ENCODE assay signal across 12 mouse cellular contexts in the genomic region with DNA sequence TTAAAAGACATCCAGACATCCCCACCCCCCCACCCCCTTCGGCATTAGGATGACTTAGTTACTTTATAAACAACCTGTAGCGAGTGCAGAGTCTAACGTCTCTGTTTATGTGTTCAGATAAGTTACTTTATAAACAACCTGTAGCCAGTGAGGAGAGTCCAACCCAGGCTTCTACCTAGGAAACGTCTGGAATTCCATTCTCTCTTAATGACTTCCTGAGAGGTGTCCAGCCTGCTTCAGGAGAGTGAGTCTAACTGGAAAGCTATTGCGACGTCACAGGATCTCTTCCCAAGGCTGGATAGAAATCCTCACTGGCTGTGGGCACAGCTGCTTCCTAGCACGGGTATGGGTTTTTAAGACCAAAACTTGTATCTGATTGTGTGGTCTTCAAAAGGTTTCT.
DNase-seq lines count a peak whose midpoint lies in the region; ATAC-seq lines count a peak whose summit lies in the region.
"Had no signal": no experiment of that assay in that cellular context is flagged by ENCODE, and none has a peak within 500 bp of the region (broad histone marks: within the 10 kb centered on the region; RNA-seq: fewer than 3 reads in every experiment).

No protein-coding gene starts in this region.

- WGBS in intestine, embryonic 15.5 days = 28% methylated on average over 7 of the region's 7 CpGs

- no peak overlapping the region for H3K4me2 ChIP-seq in intestine, embryonic 15.5 days (replicated peaks)
- H3K4me2 ChIP-seq: midbrain, embryonic 12.5 days had no signal

- no peak overlapping the region for H3K4me3 ChIP-seq in intestine, embryonic 15.5 days (replicated peaks)
- H3K4me3 ChIP-seq: midbrain, embryonic 12.5 days had no signal

- DNase-seq in embryo, embryonic 10 days (ENCODE audit: low spot score) = peak; percentile 35
- no peak for DNase-seq in embryo, embryonic 9.5 days (ENCODE audit: extremely low spot score)
- DNase-seq in kidney, postnatal 14 days = peak; percentile 63
- DNase-seq in lung, postnatal 36 days = peak; percentile 68
- DNase-seq in right cerebral cortex, adult 2 months (ENCODE audit: low spot score in 2 of 2) = no peak
- DNase-seq in right cerebral cortex, postnatal 14 days = no peak
- DNase-seq in thymus, postnatal 25 days = no peak
- DNase-seq: cerebellum, adult 11-12 months; gastrocnemius, postnatal 25 days; liver, postnatal 0 days had no signal

- no peaks in the 10 kb centered on the region for H3K9me3 ChIP-seq in intestine, embryonic 15.5 days
- H3K9me3 ChIP-seq: midbrain, embryonic 12.5 days had no signal

- no peaks in the 10 kb centered on the region for H3K36me3 ChIP-seq in intestine, embryonic 15.5 days
- H3K36me3 ChIP-seq: midbrain, embryonic 12.5 days had no signal

- peaks cover 22% of the 10 kb centered on the region for H3K4me1 ChIP-seq in intestine, embryonic 15.5 days (replicated peaks)

- H3K27me3 ChIP-seq in intestine, embryonic 15.5 days (replicated peaks) = no peaks in the 10 kb centered on the region

- 0 out of 2 replicates have a peak, but pooled peaks have one; percentile 29 for ATAC-seq in intestine, embryonic 15.5 days
- ATAC-seq: liver, postnatal 0 days had no signal

- no peak overlapping the region for H3K9ac ChIP-seq in intestine, embryonic 15.5 days
- H3K9ac ChIP-seq: liver, postnatal 0 days; midbrain, embryonic 12.5 days had no signal

- no peak overlapping the region for H3K27ac ChIP-seq in intestine, embryonic 15.5 days
- H3K27ac ChIP-seq: midbrain, embryonic 12.5 days had no signal

Comparison
In these comparisons a context has a peak if more than half of its experiments do, and no peak if none do; other contexts are left out.
1. DNase-seq: peak in embryo, embryonic 10 days (single experiment), kidney, postnatal 14 days (single experiment) and lung, postnatal 36 days (single experiment); none in embryo, embryonic 9.5 days (single experiment), right cerebral cortex, adult 2 months (0 of 2), right cerebral cortex, postnatal 14 days (single experiment) and thymus, postnatal 25 days (single experiment).